Mouse (Mus musculus) inflammation-experienced regulatory T-cells (primary cell): Measurements from ENCODE around the gene Riox2. TPM values are rescaled to one million over a fixed set of nuclear protein-coding genes. Genes with fewer than 3 reads are reported as not detected.

Experiments
- polyA plus RNA-seq, 2 experiments: library from polyadenylated mRNA; unstranded; fragments of 100-300 nt; shearing (Covaris generic); gene quantifications; one replicate each; pipeline ENCODE4 v1.2.1; 2017

The Riox2 gene
- 100 to 1,000 TPM in 1 of 2 experiments, 10 to 100 TPM in 1; 83.6 to 104 TPM for polyA plus RNA-seq

DNA sequence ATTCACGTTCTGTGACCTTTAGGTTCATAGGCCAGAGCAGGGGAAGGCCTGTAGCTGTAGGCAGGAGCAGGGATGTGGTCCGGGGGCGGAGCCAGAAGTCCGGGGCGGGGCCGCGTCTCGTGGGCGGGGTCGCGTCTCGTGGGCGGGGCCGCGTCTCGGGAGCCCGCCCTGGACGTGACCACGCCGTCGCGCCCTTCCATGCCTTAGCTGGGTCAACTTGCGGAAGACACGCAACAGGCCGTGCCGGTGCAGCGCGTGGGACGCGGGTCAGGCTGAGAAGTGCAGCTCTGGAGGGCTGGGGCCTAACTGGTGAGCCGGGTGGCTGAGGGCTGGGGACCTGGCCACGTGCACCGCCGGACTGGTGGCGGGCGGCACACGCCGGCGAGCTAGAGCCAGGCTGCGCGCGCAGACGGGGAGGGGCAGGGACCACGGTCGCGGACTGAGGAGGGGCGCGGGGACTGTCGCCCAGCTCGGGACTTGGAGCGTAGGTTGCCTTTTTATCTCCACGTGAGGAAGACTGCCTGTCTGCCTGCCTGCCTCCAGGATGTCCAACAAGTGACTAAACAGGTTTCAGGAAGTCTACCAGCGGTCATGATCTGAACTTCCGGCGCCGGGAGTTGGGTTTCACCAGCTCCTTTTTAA lies at the start of gene Riox2:
Gene Riox2, plus strand, starts transcription at position 139 of the 642 bp plus-strand sequence.

Other genes with a start within 250 kb of the Riox2 start
- under 1 TPM in 1 of 2 experiments, not detected in 1; 0.18 TPM for gene Olfr201, start 199.1 kb upstream of the Riox2 start, polyA plus RNA-seq
- under 1 TPM in 1 of 2 experiments, not detected in 1; 0.84 TPM for gene Olfr202, start 185.0 kb upstream of the Riox2 start, polyA plus RNA-seq
- not detected for gene Olfr203, start 172.9 kb upstream of the Riox2 start, polyA plus RNA-seq
- under 1 TPM in 1 of 2 experiments, not detected in 1; 0.22 TPM for gene Olfr204, start 153.5 kb upstream of the Riox2 start, polyA plus RNA-seq
- not detected for gene Olfr205, start 140.6 kb upstream of the Riox2 start, polyA plus RNA-seq
- under 1 TPM in 1 of 2 experiments, not detected in 1; 0.59 TPM for gene Olfr206, start 122.5 kb upstream of the Riox2 start, polyA plus RNA-seq
- gene Olfr209, start 107.8 kb upstream of the Riox2 start, polyA plus RNA-seq = not detected
- gene Gabrr3, start 64.4 kb upstream of the Riox2 start, polyA plus RNA-seq = under 1 TPM; 0.07 to 0.29 TPM
- 1 to 10 TPM; 7.1 to 8.6 TPM for gene Crybg3, start 129.2 kb downstream of the Riox2 start, polyA plus RNA-seq
- 1 to 10 TPM in 1 of 2 experiments, not detected in 1; 8.0 TPM for gene Arl6, start 167.6 kb downstream of the Riox2 start, polyA plus RNA-seq